Mouse (Mus musculus): ENCODE data around the gene Gm20604.

Gm20604 gene

GRCm38 (mm10) chr12:102705216-102705871, 53.1 kb downstream of the Gm20604 start:
- DNase-seq: peak; percentile 93

- peak; percentile 74 for DNase-seq
These were observed 53.8 kb downstream of the Gm20604 start, which contains the start of gene Itpk1 for GRCm38 (mm10) chr12:102704457-102705198. Itpk1 (minus strand) TSS chr12:102704930.

- peak; percentile 62 for DNase-seq
These were observed 54.5 kb downstream of the Gm20604 start for GRCm38 (mm10) chr12:102703921-102704408.

GRCm38 (mm10) chr12:102703441-102703840, 55.0 kb downstream of the Gm20604 start:
- peak; percentile 72 for DNase-seq

GRCm38 (mm10) chr12:102703111-102703412, 55.4 kb downstream of the Gm20604 start:
- DNase-seq: peak; percentile 64

GRCm38 (mm10) chr12:102702356-102703110, 55.9 kb downstream of the Gm20604 start:
- DNase-seq: peak; percentile 60

- DNase-seq: peak; percentile 60
These were observed 56.7 kb downstream of the Gm20604 start for GRCm38 (mm10) chr12:102701691-102702207.

GRCm38 (mm10) chr12:102700453-102700852, 58.0 kb downstream of the Gm20604 start:
- DNase-seq: no peak

GRCm38 (mm10) chr12:102699156-102699555, 59.3 kb downstream of the Gm20604 start:
- DNase-seq: peak; percentile 37

- DNase-seq: peak; percentile 42
These were observed 60.3 kb downstream of the Gm20604 start for GRCm38 (mm10) chr12:102698089-102698684.

GRCm38 (mm10) chr12:102697381-102697780, 61.1 kb downstream of the Gm20604 start:
- peak; percentile 50 for DNase-seq

- DNase-seq: no peak
These were observed 61.7 kb downstream of the Gm20604 start for GRCm38 (mm10) chr12:102696635-102697354.

- no peak for DNase-seq
These were observed 62.9 kb downstream of the Gm20604 start for GRCm38 (mm10) chr12:102695369-102696239.

- no peak for DNase-seq
These were observed 66.7 kb downstream of the Gm20604 start for GRCm38 (mm10) chr12:102691761-102692160.
